Comparison of ENCODE assay signal across 8 mouse cellular contexts in the genomic region with DNA sequence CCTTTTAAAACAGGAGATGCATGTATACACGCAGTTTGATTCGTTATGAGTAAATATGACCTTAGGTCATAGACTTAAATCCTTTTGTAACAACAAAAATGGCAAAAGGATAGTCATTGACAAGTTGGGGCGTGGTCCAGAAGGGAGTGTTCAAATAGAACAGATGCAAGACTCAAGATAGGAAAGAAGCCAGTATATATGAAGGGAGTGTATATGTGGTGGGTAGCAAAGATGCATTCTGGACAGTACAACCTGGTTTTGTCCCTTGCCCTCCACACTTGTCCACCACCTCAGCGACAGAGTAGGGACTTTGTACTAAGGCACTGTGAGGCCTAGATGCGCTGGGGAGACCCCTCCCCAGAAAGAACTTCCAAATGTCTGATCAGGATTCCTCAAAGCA. TPM values are rescaled to one million over a fixed set of nuclear protein-coding genes. Genes with fewer than 3 reads are reported as not detected.
A peak's percentile ranks its signal among the peaks of the same experiment; 100 is the strongest.
DNase-seq lines count a peak whose midpoint lies in the region; ATAC-seq and TF ChIP-seq lines count a peak whose summit lies in the region.

No protein-coding gene starts in this region.

- H3K4me3 ChIP-seq in kidney, postnatal 0 days (replicated peaks; ENCODE audit: low read depth, low read length), result no peak overlapping the region
- H3K4me3 ChIP-seq in embryonic facial prominence, embryonic 15.5 days (replicated peaks), result no peak overlapping the region
- H3K4me3 ChIP-seq in limb, embryonic 11.5 days (ENCODE audit: low read depth, low read length), result no peak overlapping the region
- peak overlapping the region; percentile 78; the same call in 1 of the 2 replicates for H3K4me3 ChIP-seq in neural tube, embryonic 13.5 days

- H3K9ac ChIP-seq in kidney, postnatal 0 days (ENCODE audit: low read depth, low read length), result no peak overlapping the region
- H3K9ac ChIP-seq in embryonic facial prominence, embryonic 15.5 days, result no peak overlapping the region
- H3K9ac ChIP-seq in limb, embryonic 11.5 days (ENCODE audit: low read length), result no peak overlapping the region
- H3K9ac ChIP-seq in neural tube, embryonic 13.5 days, result no peak overlapping the region

- no peaks in the 10 kb centered on the region for H3K9me3 ChIP-seq in kidney, postnatal 0 days (replicated peaks; ENCODE audit: low read length)
- no peaks in the 10 kb centered on the region for H3K9me3 ChIP-seq in embryonic facial prominence, embryonic 15.5 days (replicated peaks)
- no peaks in the 10 kb centered on the region for H3K9me3 ChIP-seq in limb, embryonic 11.5 days (ENCODE audit: control insufficient read depth, low read length)
- H3K9me3 ChIP-seq in neural tube, embryonic 13.5 days, result no peaks in the 10 kb centered on the region

- ATAC-seq in kidney, postnatal 0 days (replicated peaks; ENCODE audit: low FRiP score, low read depth), result 0 out of 2 replicates have a peak, but pooled peaks have one; percentile 0
- 0 out of 2 replicates have a peak, but pooled peaks have one; percentile 5 for ATAC-seq in embryonic facial prominence, embryonic 15.5 days (ENCODE audit: insufficient number of reproducible peaks, low FRiP score, low TSS enrichment, low read depth)
- peak; percentile 33; the same call in 1 of the 2 replicates for ATAC-seq in limb, embryonic 11.5 days (ENCODE audit: insufficient number of reproducible peaks, low FRiP score, low TSS enrichment, low read depth)
- peak; percentile 29; the same call in 1 of the 2 replicates for ATAC-seq in neural tube, embryonic 13.5 days (ENCODE audit: low read depth)

- intact Hi-C loops in left cerebral cortex, postnatal 25 days (cut with DNase I), result no loop called here

- 65% methylated on average over 5 of the region's 5 CpGs for WGBS in kidney, postnatal 0 days
- 70% methylated on average over 5 of the region's 5 CpGs for WGBS in embryonic facial prominence, embryonic 15.5 days
- 80% methylated on average over 5 of the region's 5 CpGs for WGBS in limb, embryonic 11.5 days
- WGBS in neural tube, embryonic 13.5 days, result 76% methylated on average over 5 of the region's 5 CpGs

- H3K27me3 ChIP-seq in kidney, postnatal 0 days (ENCODE audit: insufficient read depth, low read length), result no peaks in the 10 kb centered on the region
- H3K27me3 ChIP-seq in embryonic facial prominence, embryonic 15.5 days, result no peaks in the 10 kb centered on the region
- H3K27me3 ChIP-seq in limb, embryonic 11.5 days (ENCODE audit: control insufficient read depth, insufficient read depth, low read length), result no peaks in the 10 kb centered on the region
- H3K27me3 ChIP-seq in neural tube, embryonic 13.5 days, result no peaks in the 10 kb centered on the region

- H3K4me1 ChIP-seq in kidney, postnatal 0 days (replicated peaks; ENCODE audit: insufficient read depth, low read length), result peaks cover 7% of the 10 kb centered on the region; the same call in 1 of the 2 replicates
- H3K4me1 ChIP-seq in embryonic facial prominence, embryonic 15.5 days, result peaks cover 21% of the 10 kb centered on the region
- H3K4me1 ChIP-seq in limb, embryonic 11.5 days (ENCODE audit: control insufficient read depth, insufficient read depth, low read length), result no peaks in the 10 kb centered on the region
- H3K4me1 ChIP-seq in neural tube, embryonic 13.5 days (replicated peaks), result peaks cover 23% of the 10 kb centered on the region

- TF ChIP-seq CTCF in kidney, postnatal 0 days (IDR thresholded peaks at IDR 0.05; ENCODE audit: low read depth), result no peak

- H3K36me3 ChIP-seq in kidney, postnatal 0 days (ENCODE audit: insufficient read depth, low read length), result peaks cover 34% of the 10 kb centered on the region
- peaks cover 52% of the 10 kb centered on the region for H3K36me3 ChIP-seq in embryonic facial prominence, embryonic 15.5 days
- H3K36me3 ChIP-seq in limb, embryonic 11.5 days (ENCODE audit: control insufficient read depth, insufficient read depth, low read length), result peaks cover 14% of the 10 kb centered on the region
- peaks cover 66% of the 10 kb centered on the region for H3K36me3 ChIP-seq in neural tube, embryonic 13.5 days

- no peak overlapping the region for H3K4me2 ChIP-seq in kidney, postnatal 0 days (ENCODE audit: low read length)
- H3K4me2 ChIP-seq in embryonic facial prominence, embryonic 15.5 days (replicated peaks), result peak overlapping the region; percentile 85; the same call in 1 of the 2 replicates
- no peak overlapping the region; the same call in 1 of the 2 replicates for H3K4me2 ChIP-seq in limb, embryonic 11.5 days (ENCODE audit: low read depth, severe bottlenecking)
- H3K4me2 ChIP-seq in neural tube, embryonic 13.5 days, result peak overlapping the region; percentile 79; the same call in 1 of the 2 replicates

- DNase-seq in kidney, postnatal 0 days (ENCODE audit: low spot score), result no peak
- DNase-seq in kidney, adult 8-10 months, result no peak
- peak; percentile 39 for DNase-seq in limb, embryonic 11.5 days (ENCODE audit: low spot score)
- no peak for DNase-seq in left cerebral cortex, adult 9 months (ENCODE audit: low spot score in 2 of 2)
- DNase-seq in cerebellum, adult 9-11 months, result no peak
- DNase-seq in left cerebral cortex, postnatal 25 days (ENCODE audit: low spot score in 2 of 2), result no peak

- no peak overlapping the region for H3K27ac ChIP-seq in kidney, postnatal 0 days
- H3K27ac ChIP-seq in embryonic facial prominence, embryonic 15.5 days (replicated peaks), result peak overlapping the region; percentile 29
- H3K27ac ChIP-seq in limb, embryonic 11.5 days (replicated peaks; ENCODE audit: low read depth, low read length), result no peak overlapping the region
- peak overlapping the region; percentile 18; the same call in 1 of the 2 replicates for H3K27ac ChIP-seq in neural tube, embryonic 13.5 days (replicated peaks)

RNA-seq across cellular contexts. Expression of gene Nckipsd, which starts 0.5 kb away (rescaled TPM):
- polyA plus RNA-seq in kidney, postnatal 0 days (2015; fragmentation: Nextera tagmentation; extraction: Ambion mirVana), result 11.3 and 13.6 TPM in 2 replicates
- polyA plus RNA-seq in embryonic facial prominence, embryonic 15.5 days (2015; fragmentation: Nextera tagmentation; extraction: Ambion mirVana), result 16.5 and 20.4 TPM in 2 replicates
- 13.9 and 15.7 TPM in 2 replicates for polyA plus RNA-seq in limb, embryonic 11.5 days (2014; fragmentation: Nextera tagmentation; extraction: Ambion mirVana)
- polyA plus RNA-seq in neural tube, embryonic 13.5 days (2015; fragmentation: Nextera tagmentation; extraction: Ambion mirVana), result 20.7 and 23.9 TPM in 2 replicates
- 10 to 100 TPM; 54.4 to 60.5 TPM for total RNA-seq in left cerebral cortex, postnatal 25 days (2021)

RNA-seq across cellular contexts. Expression of gene Celsr3, which starts 18.4 kb away (rescaled TPM):
- polyA plus RNA-seq in kidney, postnatal 0 days (2015; fragmentation: Nextera tagmentation; extraction: Ambion mirVana), result 0.06 and 0.11 TPM in 2 replicates
- polyA plus RNA-seq in embryonic facial prominence, embryonic 15.5 days (2015; fragmentation: Nextera tagmentation; extraction: Ambion mirVana), result 0.53 and 0.58 TPM in 2 replicates
- polyA plus RNA-seq in limb, embryonic 11.5 days (2014; fragmentation: Nextera tagmentation; extraction: Ambion mirVana), result 0.10 and 0.20 TPM in 2 replicates
- polyA plus RNA-seq in neural tube, embryonic 13.5 days (2015; fragmentation: Nextera tagmentation; extraction: Ambion mirVana), result 12.1 and 12.2 TPM in 2 replicates
- 10 to 100 TPM; 46.8 to 61.9 TPM for total RNA-seq in left cerebral cortex, postnatal 25 days (2021)

RNA-seq across cellular contexts. Expression of gene Ip6k2, which starts 24.1 kb away (rescaled TPM):
- 74.6 and 79.5 TPM in 2 replicates for polyA plus RNA-seq in kidney, postnatal 0 days (2015; fragmentation: Nextera tagmentation; extraction: Ambion mirVana)
- polyA plus RNA-seq in embryonic facial prominence, embryonic 15.5 days (2015; fragmentation: Nextera tagmentation; extraction: Ambion mirVana), result 89.7 and 101 TPM in 2 replicates
- polyA plus RNA-seq in limb, embryonic 11.5 days (2014; fragmentation: Nextera tagmentation; extraction: Ambion mirVana), result 129 and 136 TPM in 2 replicates
- 183 and 204 TPM in 2 replicates for polyA plus RNA-seq in neural tube, embryonic 13.5 days (2015; fragmentation: Nextera tagmentation; extraction: Ambion mirVana)
- 100 to 1,000 TPM; 152 to 153 TPM for total RNA-seq in left cerebral cortex, postnatal 25 days (2021)

RNA-seq across cellular contexts. Expression of gene Slc26a6, which starts 45.4 kb away (rescaled TPM):
- 10.7 and 12.8 TPM in 2 replicates for polyA plus RNA-seq in kidney, postnatal 0 days (2015; fragmentation: Nextera tagmentation; extraction: Ambion mirVana)
- polyA plus RNA-seq in embryonic facial prominence, embryonic 15.5 days (2015; fragmentation: Nextera tagmentation; extraction: Ambion mirVana), result 15.2 and 15.3 TPM in 2 replicates
- polyA plus RNA-seq in limb, embryonic 11.5 days (2014; fragmentation: Nextera tagmentation; extraction: Ambion mirVana), result 12.5 and 13.5 TPM in 2 replicates
- polyA plus RNA-seq in neural tube, embryonic 13.5 days (2015; fragmentation: Nextera tagmentation; extraction: Ambion mirVana), result 12.7 and 13.5 TPM in 2 replicates
- 10 to 100 TPM; 18.4 to 19.1 TPM for total RNA-seq in left cerebral cortex, postnatal 25 days (2021)

Comparison
In these comparisons a context has a peak if more than half of its experiments do, and no peak if none do; other contexts are left out.
1. H3K27ac ChIP-seq: peak in embryonic facial prominence, embryonic 15.5 days (single experiment) and neural tube, embryonic 13.5 days (single experiment); none in kidney, postnatal 0 days (single experiment) and limb, embryonic 11.5 days (single experiment).
2. H3K4me2 ChIP-seq: peak in embryonic facial prominence, embryonic 15.5 days (single experiment) and neural tube, embryonic 13.5 days (single experiment); none in kidney, postnatal 0 days (single experiment) and limb, embryonic 11.5 days (single experiment).
3. Peak in every context shown above with its lines, with median percentiles within 50 percentile points of each other: ATAC-seq.